Mouse (Mus musculus): ENCODE measurements at regions not wholly inside any gene's neighbourhood (a gene's known extent, or its start where the extent isn't known, plus 50 kb on each side); places are given as distances from the start of the nearest gene placed in this dataset.

DNA sequence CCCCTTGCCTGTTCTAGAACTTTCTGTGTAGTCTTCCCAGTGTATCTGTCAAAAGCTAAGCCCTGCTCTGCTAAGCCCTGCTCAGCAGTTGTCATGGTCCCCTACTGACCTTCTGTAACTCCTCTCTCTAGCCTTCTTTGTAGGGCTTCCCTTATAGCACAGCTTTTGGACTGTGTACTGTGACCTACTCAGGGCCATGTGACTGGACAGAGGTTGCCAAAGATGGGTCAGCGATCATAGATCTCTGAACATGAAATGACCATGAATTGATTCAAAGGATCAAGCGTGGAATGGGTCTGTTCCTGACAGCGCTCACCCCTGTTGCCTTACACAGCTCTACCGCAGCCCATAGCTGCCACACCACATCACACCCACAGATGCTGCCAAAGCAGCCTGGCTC is 294.3 kb downstream of the Sox9 start:
- no peak for ATAC-seq (replicated peaks; ENCODE audit: low read depth, poor library complexity, severe bottlenecking)

DNA sequence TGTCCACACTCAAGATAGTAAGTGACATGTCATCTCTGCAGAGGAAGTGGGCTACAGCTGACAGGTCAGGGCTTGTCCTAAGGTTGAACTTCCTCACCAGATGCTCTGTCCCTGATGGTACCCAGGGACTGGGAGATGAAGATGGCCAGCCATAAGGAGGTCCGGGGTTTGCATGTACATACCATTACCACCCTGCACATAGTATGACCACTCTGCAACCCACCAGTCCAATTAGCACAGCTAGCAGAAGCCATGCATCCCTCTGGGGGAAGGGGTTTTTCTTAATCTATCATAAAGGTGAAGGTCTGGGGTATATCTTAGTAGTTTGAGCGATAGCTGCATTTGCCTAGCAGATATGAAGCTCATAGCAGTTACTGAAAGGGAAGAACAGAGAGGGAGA is 298.3 kb downstream of the Sox9 start:
- ATAC-seq (replicated peaks; ENCODE audit: low read depth, poor library complexity, severe bottlenecking): no peak

DNA sequence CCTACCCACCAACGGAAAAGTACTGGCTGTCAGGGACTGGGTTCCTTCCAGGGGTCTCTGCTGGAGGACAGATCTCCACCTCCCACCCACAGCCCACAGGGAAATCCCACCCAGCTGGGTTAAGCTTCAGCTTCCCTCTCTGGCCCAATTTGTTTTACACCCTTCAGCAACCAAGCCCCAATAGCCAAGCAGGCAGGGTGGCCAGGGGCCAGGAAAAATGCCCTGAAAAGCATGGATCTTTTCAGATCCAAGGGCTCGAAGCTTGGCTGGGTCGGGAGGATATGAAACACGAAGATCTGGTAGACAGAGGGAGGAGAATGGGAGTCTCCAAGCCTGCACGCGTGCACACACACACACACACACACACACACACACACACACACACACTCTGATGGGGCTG is 302.4 kb downstream of the Sox9 start:
- no peak for ATAC-seq (replicated peaks; ENCODE audit: low read depth, poor library complexity, severe bottlenecking)

DNA sequence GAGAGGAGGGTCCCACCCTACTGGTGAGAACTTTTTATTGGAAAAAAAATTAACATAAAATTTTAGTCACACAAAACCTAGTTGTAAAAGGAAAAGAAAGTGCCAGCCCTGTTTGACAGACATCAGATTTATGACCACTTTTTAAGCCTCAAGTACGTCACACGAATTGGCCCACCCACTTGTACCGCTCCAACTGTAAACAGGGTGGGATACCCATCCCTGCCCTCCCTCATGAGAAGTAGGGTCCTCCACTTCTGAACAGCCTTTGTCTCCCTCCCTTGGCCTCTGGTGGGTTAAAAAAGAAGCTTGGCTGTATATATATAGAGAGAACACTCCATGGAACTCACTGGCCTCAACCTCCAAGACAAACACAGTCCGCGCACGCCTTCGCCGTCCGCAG is 303.5 kb downstream of the Sox9 start:
- ATAC-seq (replicated peaks; ENCODE audit: low read depth, poor library complexity, severe bottlenecking): no peak

DNA sequence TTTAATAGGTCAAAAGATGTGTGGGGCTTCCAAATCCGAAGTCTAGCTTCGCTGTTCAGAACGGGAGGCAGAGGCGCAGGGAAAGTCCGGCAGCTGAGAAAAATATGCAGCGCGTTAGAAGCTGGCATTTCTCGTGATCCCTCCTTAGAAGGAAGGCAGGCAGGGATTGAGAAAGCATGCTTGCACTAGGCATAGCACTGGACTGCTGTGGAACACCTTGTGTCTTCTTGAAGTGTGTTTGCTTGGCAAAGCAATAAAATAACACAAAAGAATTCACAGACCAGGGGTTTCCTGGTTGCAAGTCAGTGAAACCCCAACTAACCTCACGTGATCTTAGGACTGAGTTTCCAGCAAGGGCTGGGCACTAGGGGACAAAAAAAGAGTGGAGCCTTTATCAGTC is 305.1 kb downstream of the Sox9 start:
- no peak for ATAC-seq (replicated peaks; ENCODE audit: low read depth, poor library complexity, severe bottlenecking)

DNA sequence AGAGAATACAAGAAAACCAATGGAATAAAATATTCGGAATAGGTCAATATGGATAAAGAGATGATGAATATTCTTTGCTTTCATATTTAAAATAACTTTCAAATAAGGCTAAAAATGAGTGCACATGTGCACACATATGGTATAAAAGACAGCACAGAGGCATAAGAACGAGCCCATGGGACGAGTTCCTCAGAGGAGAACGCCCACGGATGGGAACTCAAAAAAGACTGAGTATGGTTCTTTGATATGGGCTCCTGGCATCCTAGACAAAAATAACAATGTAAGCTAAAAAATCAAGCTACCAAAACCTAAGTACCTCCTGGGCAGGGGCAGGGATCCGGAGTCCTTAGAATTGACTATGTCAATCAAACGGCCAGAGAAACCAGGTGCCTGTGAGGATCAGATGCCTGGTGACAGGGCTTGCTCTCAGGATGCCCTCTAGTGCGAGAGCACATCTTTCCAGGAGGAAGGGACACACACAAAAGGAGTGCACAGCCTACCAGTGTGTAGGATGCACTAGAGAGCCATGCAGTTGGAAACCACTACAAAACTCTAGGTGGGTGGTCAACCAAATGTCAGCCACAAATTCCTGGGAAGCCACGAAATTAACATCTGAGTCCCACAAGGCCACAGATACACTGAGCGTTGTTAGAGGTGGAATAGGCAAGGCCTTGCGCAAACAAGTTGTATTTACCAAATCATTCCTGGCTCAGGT is 307.8 kb downstream of the Sox9 start:
- ATAC-seq (replicated peaks; ENCODE audit: low read depth, poor library complexity, severe bottlenecking): no peak

DNA sequence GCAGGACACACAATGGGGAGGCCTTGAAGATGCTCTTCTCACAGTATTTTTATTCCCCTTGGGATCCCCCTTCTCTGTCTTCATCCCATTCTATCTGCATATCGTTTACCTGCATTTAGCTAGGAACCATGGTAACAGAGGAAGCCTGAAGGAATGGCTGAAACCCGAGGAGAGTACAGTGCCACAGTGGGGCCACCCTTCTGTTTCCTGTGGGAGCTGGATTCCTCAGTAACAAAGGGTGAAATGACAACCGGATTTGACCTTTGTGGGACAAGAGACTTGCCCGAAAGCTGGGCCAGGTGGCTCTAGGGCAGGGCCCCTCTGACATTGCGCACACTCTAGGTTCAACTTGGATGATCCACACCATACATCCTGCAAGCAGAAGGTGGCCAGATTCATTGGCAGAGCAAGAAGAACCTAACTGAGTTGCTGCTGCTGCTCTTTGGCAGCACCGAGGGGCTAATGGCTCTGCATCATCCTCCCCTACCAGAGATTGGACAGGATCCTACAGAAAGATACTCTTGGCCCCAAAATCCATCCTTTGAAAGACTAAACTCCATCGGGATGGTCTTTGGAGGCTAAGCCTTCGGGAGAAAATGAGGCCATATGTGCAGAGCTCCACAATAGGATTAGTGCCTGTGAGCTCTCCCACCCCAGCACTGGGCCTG is 310.0 kb downstream of the Sox9 start:
- ATAC-seq (replicated peaks; ENCODE audit: low read depth, poor library complexity, severe bottlenecking): no peak

DNA sequence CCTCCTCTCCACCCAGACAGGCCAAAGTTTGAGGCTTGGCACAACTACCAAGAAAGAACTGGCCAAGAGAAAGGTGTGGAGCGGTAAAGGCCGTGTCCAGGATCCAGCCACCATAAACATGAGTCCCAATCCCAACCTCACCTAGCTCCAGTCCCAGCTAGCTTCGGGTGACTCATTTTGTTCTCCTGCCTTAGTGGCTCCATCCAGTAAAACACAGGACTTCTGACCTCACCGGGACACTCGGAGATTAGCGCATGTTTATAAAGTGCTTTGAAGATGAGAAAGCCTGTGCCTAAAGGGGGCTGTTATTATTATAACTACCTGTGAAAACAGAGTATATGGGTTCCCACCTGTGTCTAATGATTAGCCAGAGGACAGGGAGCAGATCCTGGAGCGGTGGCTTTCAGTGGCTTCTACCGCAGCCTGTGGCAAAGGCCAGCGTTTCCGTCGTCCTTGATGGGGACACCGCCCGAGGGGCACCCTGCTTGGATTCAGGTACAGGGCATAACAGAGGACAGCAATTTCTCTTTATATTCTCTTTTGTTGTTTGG is 311.9 kb downstream of the Sox9 start:
- no peak for ATAC-seq (replicated peaks; ENCODE audit: low read depth, poor library complexity, severe bottlenecking)

DNA sequence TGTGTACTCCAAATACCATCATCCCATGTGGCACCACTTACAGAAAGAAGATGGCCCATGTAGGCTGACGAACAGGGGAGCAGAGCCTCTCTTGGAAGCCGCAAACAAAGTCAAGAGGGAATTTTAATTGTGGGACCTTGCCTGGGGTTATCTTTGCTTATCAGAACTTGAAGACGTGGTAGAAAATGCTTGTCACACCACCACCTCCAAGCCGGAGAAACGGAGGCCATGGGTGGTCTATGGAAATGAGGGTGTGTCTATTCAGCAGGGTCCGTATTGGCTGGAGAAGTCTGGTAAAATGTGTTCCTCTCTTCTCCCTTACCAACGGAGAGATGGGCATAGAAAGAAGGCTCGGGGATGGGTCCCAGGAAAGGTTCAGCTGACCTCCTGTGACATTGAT is 313.6 kb downstream of the Sox9 start:
- no peak for ATAC-seq (replicated peaks; ENCODE audit: low read depth, poor library complexity, severe bottlenecking)

DNA sequence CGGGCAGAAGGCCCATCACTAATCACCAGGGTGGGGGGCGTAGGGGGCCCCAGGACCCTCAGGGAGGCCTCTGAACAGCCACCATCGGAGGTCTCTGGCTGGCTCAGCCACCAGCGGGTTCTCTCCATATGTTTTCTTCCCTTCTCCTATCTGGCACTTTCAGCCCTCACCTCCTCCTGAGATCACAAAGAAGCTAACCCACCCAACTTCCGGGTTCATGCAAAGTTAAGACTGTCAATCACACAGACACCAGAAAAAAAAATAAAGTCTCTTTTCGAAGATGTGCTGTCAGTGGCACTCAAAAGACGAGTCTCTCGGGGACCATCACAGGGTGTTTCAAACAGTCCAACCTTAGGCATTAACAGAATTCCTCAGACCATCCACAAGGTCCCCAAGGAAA is 314.2 kb downstream of the Sox9 start:
- no peak for ATAC-seq (replicated peaks; ENCODE audit: low read depth, poor library complexity, severe bottlenecking)

DNA sequence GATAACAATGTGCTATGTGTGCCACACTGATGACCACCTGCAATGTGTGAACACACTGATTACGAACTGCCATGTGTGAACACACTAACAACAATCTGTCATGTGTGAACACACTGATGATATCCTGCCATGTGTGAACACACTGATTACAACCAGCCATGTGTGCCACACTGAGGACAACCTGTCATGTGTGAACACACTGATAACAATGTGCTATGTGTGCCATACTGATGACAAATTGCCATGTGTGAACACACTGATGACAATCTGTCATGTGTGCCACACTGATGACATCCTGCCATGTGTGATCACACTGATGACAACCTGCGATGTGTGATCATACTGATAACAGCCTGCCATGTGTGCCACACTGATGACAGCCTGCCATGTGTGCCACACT is 316.3 kb downstream of the Sox9 start:
- ATAC-seq (replicated peaks; ENCODE audit: low read depth, poor library complexity, severe bottlenecking): no peak

DNA sequence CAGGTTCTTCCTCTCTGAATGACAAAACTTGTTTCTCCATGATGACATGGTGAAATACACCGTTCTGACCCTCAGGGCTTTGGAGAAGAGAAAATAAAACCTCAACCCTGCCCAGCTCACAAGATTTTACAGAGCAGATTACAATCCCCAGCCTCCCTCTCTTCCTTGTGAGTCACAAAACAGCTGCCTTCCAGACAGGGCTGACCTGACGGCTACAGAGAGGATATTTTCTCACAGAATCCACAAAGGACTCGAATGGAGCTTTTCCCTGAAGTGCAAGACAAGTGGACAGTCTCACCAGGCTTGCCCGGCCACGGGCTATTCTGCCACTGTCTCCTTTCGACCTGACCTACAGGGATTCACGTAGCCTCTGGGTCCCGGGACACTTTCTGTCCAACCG is 318.8 kb downstream of the Sox9 start:
- no peak; the same call in 1 of the 2 replicates for ATAC-seq (replicated peaks; ENCODE audit: low read depth, poor library complexity, severe bottlenecking)

DNA sequence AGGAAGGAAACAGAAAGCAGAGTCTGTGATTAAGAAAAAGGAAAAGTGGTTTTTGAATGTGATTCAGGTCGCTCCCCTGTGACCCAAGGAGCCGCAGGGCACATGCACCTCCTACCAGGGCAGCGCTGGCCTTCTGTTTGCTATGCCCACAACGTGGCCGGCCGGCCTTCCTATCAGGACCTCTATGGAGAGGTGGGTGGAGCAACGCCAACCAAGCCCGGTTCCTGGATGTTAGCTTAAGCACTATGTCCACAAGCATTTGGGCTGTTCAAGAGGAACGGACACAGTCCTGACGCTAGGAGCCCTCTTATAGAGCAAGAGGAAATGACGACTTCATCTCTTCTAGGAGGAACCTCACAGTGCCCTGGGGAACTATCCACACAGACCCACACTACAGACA is 319.5 kb downstream of the Sox9 start:
- no peak for ATAC-seq (replicated peaks; ENCODE audit: low read depth, poor library complexity, severe bottlenecking)

DNA sequence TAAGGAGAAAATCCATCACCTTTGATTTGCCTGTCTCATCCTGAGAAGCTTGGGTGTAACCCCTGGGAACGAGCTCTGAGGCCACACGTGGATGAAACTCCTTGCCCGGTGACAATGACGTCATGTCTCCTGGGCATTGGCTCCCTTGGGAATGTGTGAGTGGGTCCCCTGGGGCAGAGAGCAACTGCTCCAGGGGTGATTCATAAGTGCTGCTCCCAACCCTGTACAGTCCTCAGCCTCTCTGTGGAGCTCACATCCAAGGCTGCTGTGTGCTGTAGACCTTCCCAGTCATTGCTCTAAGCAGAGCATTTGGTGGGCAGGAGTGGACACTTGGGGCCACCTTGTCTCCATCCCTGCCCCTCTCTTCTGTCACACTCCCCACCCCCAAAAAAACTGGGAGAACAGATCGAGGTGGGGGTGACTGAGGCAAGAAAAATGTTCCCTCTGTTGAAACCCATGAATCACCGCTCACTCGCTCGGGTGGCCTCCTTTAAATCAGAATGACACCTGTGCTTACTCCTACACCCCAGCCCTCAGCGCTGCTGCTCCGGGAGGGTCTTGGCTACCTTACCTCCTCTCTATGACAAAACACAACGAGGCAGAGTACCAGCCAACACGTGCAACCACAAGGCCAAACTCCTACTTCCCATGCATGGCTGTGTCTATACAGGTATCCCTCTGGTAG is 321.3 kb downstream of the Sox9 start:
- ATAC-seq (replicated peaks; ENCODE audit: low read depth, poor library complexity, severe bottlenecking): no peak

DNA sequence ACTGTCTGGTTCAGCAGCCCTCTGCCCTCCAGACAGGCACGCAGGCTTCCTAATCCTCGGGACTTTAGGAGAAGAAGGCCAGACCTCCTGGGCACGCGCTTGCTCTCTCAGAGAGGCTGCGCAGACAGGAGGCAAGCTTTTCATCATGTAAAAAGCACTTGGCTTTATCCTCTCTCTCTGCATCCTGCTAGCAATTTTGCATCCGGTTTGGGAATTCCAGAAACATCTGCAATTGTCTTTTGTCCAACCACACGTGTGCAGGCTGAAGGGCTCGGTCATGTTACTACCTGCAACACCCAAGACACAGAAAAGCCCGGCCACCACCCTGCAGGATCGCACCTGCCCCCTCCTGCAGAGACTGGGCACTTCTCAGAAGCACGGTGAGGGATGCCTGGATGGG is 323.3 kb downstream of the Sox9 start:
- ATAC-seq (replicated peaks; ENCODE audit: low read depth, poor library complexity, severe bottlenecking): no peak

DNA sequence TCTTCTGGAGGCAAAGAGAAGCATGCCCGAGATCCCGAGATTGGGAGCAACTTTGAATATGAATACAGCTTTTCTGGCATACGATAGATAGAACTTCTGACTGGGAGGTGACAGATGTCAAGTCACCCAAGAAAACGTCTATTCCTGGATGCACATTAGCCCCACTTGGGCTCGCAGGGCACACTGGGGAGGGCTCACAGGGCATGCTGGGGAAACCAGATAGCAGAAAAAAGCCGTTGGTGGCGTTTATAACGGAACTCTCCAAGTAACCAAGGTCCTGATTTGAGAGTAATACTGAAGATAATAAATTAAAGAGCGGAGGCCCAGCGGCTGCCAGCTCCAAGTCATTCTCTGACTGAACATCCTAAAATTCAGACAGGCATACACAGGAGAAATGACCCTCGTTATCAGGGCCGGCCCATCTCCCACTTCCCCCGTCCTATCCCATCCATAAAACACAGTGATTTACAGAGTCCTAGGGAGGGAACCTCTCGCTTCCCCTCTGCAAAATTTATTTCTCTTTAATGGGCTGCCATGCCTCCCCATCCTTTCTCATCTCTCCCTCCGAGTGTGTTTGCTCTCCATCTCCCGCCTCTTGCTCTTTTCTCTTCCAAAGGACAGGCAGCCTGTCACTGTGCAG is 325.3 kb downstream of the Sox9 start:
- ATAC-seq (replicated peaks; ENCODE audit: low read depth, poor library complexity, severe bottlenecking): peak; percentile 71

DNA sequence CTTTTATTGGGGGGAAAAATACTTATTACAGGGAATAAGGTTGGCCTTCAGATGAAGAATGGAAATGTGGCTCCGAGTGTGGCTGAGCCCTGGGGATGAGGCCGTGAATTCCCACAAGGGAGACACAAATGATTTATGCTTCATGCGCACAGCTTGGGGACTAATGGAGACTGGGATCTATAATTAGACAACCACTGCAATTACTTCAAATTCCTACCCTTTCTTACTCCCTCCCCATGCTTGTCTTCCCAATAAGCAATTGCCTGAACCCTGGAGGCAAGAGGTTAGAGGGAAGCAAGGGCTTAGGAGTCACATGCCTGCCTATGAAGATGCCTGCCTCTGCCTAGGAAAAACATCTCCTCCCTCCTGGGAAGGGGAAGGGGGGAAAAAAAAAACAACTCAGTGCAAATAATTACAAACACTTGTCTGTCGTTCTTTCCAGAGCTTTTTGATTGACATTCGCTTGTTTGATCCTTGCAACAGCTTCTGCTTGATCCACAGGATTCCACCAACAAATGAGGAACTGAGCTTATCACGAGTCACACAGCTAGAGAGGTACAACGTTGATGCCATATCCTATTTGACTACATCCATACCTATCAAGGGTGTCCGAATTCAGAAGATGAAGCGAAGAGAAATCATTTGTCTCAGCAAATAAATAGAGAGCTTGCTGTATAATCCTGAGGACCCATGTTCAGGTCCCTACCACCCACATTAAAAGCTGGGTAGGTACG is 326.1 kb downstream of the Sox9 start:
- no peak for ATAC-seq (replicated peaks; ENCODE audit: low read depth, poor library complexity, severe bottlenecking)

DNA sequence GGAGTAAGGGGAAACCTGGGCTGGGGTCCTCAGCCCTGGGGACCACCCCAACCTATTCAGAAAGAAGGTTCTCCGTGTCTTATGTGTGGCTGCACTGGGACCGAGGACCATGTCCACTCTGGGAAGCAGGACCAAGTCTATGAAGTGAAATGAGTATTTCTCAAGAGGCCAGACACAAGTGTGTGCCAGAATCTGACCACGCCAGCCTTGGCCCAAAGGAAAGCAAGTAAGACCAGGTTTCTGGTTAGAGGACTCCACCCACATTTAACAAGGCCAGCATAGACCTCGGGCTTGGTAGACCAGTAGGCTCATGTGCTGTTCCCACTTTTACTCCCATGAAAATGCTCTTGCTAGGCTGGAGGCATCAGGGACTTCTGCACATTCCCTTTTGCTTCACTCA is 327.1 kb downstream of the Sox9 start:
- ATAC-seq (replicated peaks; ENCODE audit: low read depth, poor library complexity, severe bottlenecking): no peak

DNA sequence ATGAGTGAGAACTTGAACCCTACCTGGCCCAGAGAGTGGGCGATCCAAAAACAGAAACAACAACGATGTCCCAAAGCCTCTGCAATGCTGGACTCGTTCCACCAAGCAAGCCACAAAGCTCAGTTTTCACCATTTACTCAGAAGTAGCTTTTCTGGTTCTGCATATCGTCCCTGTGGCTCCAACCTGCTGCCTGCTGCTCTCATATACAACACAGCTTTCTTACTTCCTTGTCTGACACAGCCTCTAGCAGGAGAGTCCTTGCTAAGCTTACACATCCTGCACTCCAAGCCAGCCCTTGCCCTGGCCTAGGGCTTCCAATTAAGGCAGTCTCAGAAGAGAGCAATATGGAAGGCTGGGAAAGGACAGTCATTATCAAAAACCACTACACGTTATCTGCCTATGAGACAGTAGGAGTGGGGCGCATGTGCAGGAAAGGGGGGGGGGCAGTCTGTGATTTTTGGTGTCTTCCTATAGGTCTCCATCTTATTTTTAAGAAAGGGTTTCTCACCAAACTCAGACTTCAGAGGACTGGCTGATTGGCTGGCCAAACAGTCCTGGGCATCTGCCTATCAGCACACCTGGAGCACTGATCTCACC is 331.3 kb downstream of the Sox9 start:
- no peak for ATAC-seq (replicated peaks; ENCODE audit: low read depth, poor library complexity, severe bottlenecking)

All from common myeloid progenitor, adult 5-6 weeks (primary cell).